Mouse (Mus musculus): ENCODE measurements around the gene Nol6. TPM values are rescaled to one million over a fixed set of nuclear protein-coding genes. Genes with fewer than 3 reads are reported as not detected.

The Nol6 gene
- polyA plus RNA-seq, 1 experiment from 2014 or later = 15.2 TPM

GRCm38 (mm10) chr4:41078726-41079125 is 45.5 kb downstream of the Nol6 start:
- Histone ChIP-seq H3K27me3 (ENCODE audit: control insufficient read depth, insufficient read depth, low read length) (no peaks in the 10 kb centered on the region), H3K27ac (ENCODE audit: low read length) (no peak overlapping the region), H3K4me1 (ENCODE audit: control insufficient read depth, insufficient read depth, low read length) (no peaks in the 10 kb centered on the region), H3K9me3 (replicated peaks; ENCODE audit: control insufficient read depth, low read length) (0 out of 2 replicates have a peak, but pooled peaks cover 2% of the 10 kb centered on the region), H3K9ac (ENCODE audit: low read length) (no peak overlapping the region), H3K4me2 (ENCODE audit: low read depth, low read length) (no peak overlapping the region), H3K36me3 (ENCODE audit: control insufficient read depth, insufficient read depth) (no peaks in the 10 kb centered on the region), H3K4me3 (ENCODE audit: low read length) (no peak overlapping the region)
- ATAC-seq (replicated peaks; ENCODE audit: extremely low read depth, insufficient read depth, low FRiP score) = no peak
- WGBS = 40% methylated on average over 6 of the region's 6 CpGs

- ATAC-seq (replicated peaks; ENCODE audit: extremely low read depth, insufficient read depth, low FRiP score) = no peak
- Histone ChIP-seq H3K36me3 (ENCODE audit: control insufficient read depth, insufficient read depth) (no peaks in the 10 kb centered on the region), H3K4me1 (ENCODE audit: control insufficient read depth, insufficient read depth, low read length) (no peaks in the 10 kb centered on the region), H3K4me3 (ENCODE audit: low read length) (no peak overlapping the region), H3K4me2 (ENCODE audit: low read depth, low read length) (no peak overlapping the region), H3K9ac (ENCODE audit: low read length) (no peak overlapping the region), H3K9me3 (replicated peaks; ENCODE audit: control insufficient read depth, low read length) (no peaks in the 10 kb centered on the region), H3K27ac (ENCODE audit: low read length) (no peak overlapping the region), H3K27me3 (ENCODE audit: control insufficient read depth, insufficient read depth, low read length) (no peaks in the 10 kb centered on the region)
- WGBS = 57% methylated on average over 6 of the region's 6 CpGs
Measured at GRCm38 (mm10) chr4:41074461-41074860, 49.8 kb downstream of the Nol6 start.

- no peak overlapping the region for H3K9ac ChIP-seq (ENCODE audit: low read length)
- no peak overlapping the region for H3K27ac ChIP-seq (ENCODE audit: low read length)
- no peak for ATAC-seq (replicated peaks; ENCODE audit: extremely low read depth, insufficient read depth, low FRiP score)
- H3K4me3 ChIP-seq (ENCODE audit: low read length) = no peak overlapping the region
- no peak overlapping the region for H3K4me2 ChIP-seq (ENCODE audit: low read depth, low read length)
- no peaks in the 10 kb centered on the region for H3K36me3 ChIP-seq (ENCODE audit: control insufficient read depth, insufficient read depth)
- H3K9me3 ChIP-seq (replicated peaks; ENCODE audit: control insufficient read depth, low read length) = no peaks in the 10 kb centered on the region
- H3K4me1 ChIP-seq (ENCODE audit: control insufficient read depth, insufficient read depth, low read length) = no peaks in the 10 kb centered on the region
- WGBS = 72% methylated on average over 12 of the region's 12 CpGs
- no peaks in the 10 kb centered on the region for H3K27me3 ChIP-seq (ENCODE audit: control insufficient read depth, insufficient read depth, low read length)
Measured at GRCm38 (mm10) chr4:41073008-41073817, 51.0 kb downstream of the Nol6 start.

GRCm38 (mm10) chr4:41071500-41072429 is 52.5 kb downstream of the Nol6 start:
- H3K9me3 ChIP-seq (replicated peaks; ENCODE audit: control insufficient read depth, low read length) = no peaks in the 10 kb centered on the region
- H3K9ac ChIP-seq (ENCODE audit: low read length) = no peak overlapping the region

GRCm38 (mm10) chr4:41065196-41065595 is 59.1 kb downstream of the Nol6 start:
- 72% methylated on average over 4 of the region's 4 CpGs for WGBS
- H3K4me1 ChIP-seq (ENCODE audit: control insufficient read depth, insufficient read depth, low read length) = no peaks in the 10 kb centered on the region

More at GRCm38 (mm10) chr4:41071500-41072429, 52.5 kb downstream of the Nol6 start:
- H3K4me3 ChIP-seq (ENCODE audit: low read length) = no peak overlapping the region
- ATAC-seq (replicated peaks; ENCODE audit: extremely low read depth, insufficient read depth, low FRiP score) = no peak
- H3K4me1 ChIP-seq (ENCODE audit: control insufficient read depth, insufficient read depth, low read length) = no peaks in the 10 kb centered on the region
- no peak overlapping the region for H3K27ac ChIP-seq (ENCODE audit: low read length)
- H3K4me2 ChIP-seq (ENCODE audit: low read depth, low read length) = no peak overlapping the region
- no peaks in the 10 kb centered on the region for H3K27me3 ChIP-seq (ENCODE audit: control insufficient read depth, insufficient read depth, low read length)
- no peaks in the 10 kb centered on the region for H3K36me3 ChIP-seq (ENCODE audit: control insufficient read depth, insufficient read depth)
- 75% methylated on average over 14 of the region's 14 CpGs for WGBS

More at GRCm38 (mm10) chr4:41065196-41065595, 59.1 kb downstream of the Nol6 start:
- H3K4me2 ChIP-seq (ENCODE audit: low read depth, low read length) = no peak overlapping the region
- ATAC-seq (replicated peaks; ENCODE audit: extremely low read depth, insufficient read depth, low FRiP score) = no peak
- H3K9me3 ChIP-seq (replicated peaks; ENCODE audit: control insufficient read depth, low read length) = no peaks in the 10 kb centered on the region
- H3K27me3 ChIP-seq (ENCODE audit: control insufficient read depth, insufficient read depth, low read length) = no peaks in the 10 kb centered on the region
- H3K27ac ChIP-seq (ENCODE audit: low read length) = no peak overlapping the region
- H3K36me3 ChIP-seq (ENCODE audit: control insufficient read depth, insufficient read depth) = no peaks in the 10 kb centered on the region
- H3K4me3 ChIP-seq (ENCODE audit: low read length) = no peak overlapping the region
- H3K9ac ChIP-seq (ENCODE audit: low read length) = no peak overlapping the region

Other genes with a start within 250 kb of the Nol6 start
- 5.4 and 6.4 TPM in 2 replicates for gene Spink4, start 204.4 kb downstream of the Nol6 start, polyA plus RNA-seq (2015; fragmentation: Nextera tagmentation; extraction: Ambion mirVana)
- 189 and 218 TPM in 2 replicates for gene Bag1, start 176.2 kb downstream of the Nol6 start, polyA plus RNA-seq (2015; fragmentation: Nextera tagmentation; extraction: Ambion mirVana)
- 75.8 and 75.9 TPM in 2 replicates for gene Chmp5, start 176.0 kb downstream of the Nol6 start, polyA plus RNA-seq (2015; fragmentation: Nextera tagmentation; extraction: Ambion mirVana)
- 55.6 and 57.6 TPM in 2 replicates for gene Nfx1, start 153.5 kb downstream of the Nol6 start, polyA plus RNA-seq (2015; fragmentation: Nextera tagmentation; extraction: Ambion mirVana)
- 1.1 TPM in 2 replicates for gene Aqp7, start 76.3 kb downstream of the Nol6 start, polyA plus RNA-seq (2015; fragmentation: Nextera tagmentation; extraction: Ambion mirVana)
- 1.6 and 1.7 TPM in 2 replicates for gene Aqp3, start 26.3 kb downstream of the Nol6 start, polyA plus RNA-seq (2015; fragmentation: Nextera tagmentation; extraction: Ambion mirVana)
- 68.0 and 69.7 TPM in 2 replicates for gene Ube2r2, start 11.3 kb upstream of the Nol6 start, polyA plus RNA-seq (2015; fragmentation: Nextera tagmentation; extraction: Ambion mirVana)
- gene Ubap2, start 150.7 kb upstream of the Nol6 start, polyA plus RNA-seq (2015; fragmentation: Nextera tagmentation; extraction: Ambion mirVana) = 50.8 and 59.2 TPM in 2 replicates
- gene Dcaf12, start 190.4 kb upstream of the Nol6 start, polyA plus RNA-seq (2015; fragmentation: Nextera tagmentation; extraction: Ambion mirVana) = 54.2 and 55.0 TPM in 2 replicates
- 46.7 and 48.6 TPM in 2 replicates for gene Ubap1, start 224.5 kb upstream of the Nol6 start, polyA plus RNA-seq (2015; fragmentation: Nextera tagmentation; extraction: Ambion mirVana)

Data from heart, embryonic 16.5 days (tissue).